Mouse (Mus musculus) liver, embryonic 11.5 days (tissue): Measurements from ENCODE around the gene Btg4. TPM values are rescaled to one million over a fixed set of nuclear protein-coding genes. Genes with fewer than 3 reads are reported as not detected.
"Not testable (repeated sequence)": the region's sequence is repeated elsewhere in the genome, so short reads cannot be mapped to it uniquely, and the experiment has no call there.

Source experiments
- ATAC-seq: fragments of 200-750 bp; cut with Nextera tagmentation; replicated peaks from 2 replicates; pipeline ENCODE4 v1.8.0; 2017; ENCODE audit warnings: moderate number of reproducible peaks, mild to moderate bottlenecking, moderate TSS enrichment, moderate library complexity; ENCODE audit not compliant: low FRiP score
- DNase-seq: peaks from one replicate; pipeline ENCODE4 v3.0.0-alpha.2; 2017; ENCODE audit warnings: low spot score
- H3K27ac ChIP-seq: fragments of 300-500 bp; sonication (generic); 2 replicates; pipeline ENCODE4 v1.5.1; 2014; ENCODE audit warnings: mild to moderate bottlenecking, low read depth, low read length, control low read depth
- H3K27me3 ChIP-seq: fragments of 300-500 bp; sonication (generic); replicated peaks from 2 replicates; pipeline ENCODE4 v1.6.1; 2014; ENCODE audit warnings: low read length, mixed read lengths; ENCODE audit not compliant: control insufficient read depth, insufficient read depth
- H3K36me3 ChIP-seq: fragments of 300-500 bp; sonication (generic); 2 replicates; pipeline ENCODE4 v1.6.1; 2014; ENCODE audit warnings: mild to moderate bottlenecking, low read length, moderate library complexity, mixed read lengths; ENCODE audit not compliant: control insufficient read depth, insufficient read depth
- H3K4me1 ChIP-seq: fragments of 300-500 bp; sonication (generic); replicated peaks from 2 replicates; pipeline ENCODE4 v1.6.1; 2014; ENCODE audit warnings: low read length, mixed read lengths; ENCODE audit not compliant: control insufficient read depth, insufficient read depth
- H3K4me2 ChIP-seq: fragments of 300-500 bp; sonication (generic); 2 replicates; pipeline ENCODE4 v1.6.1; 2014; ENCODE audit warnings: mild to moderate bottlenecking, control low read depth, moderate library complexity
- H3K4me3 ChIP-seq: fragments of 300-500 bp; sonication (generic); 2 replicates; pipeline ENCODE4 v1.5.1; 2014; ENCODE audit warnings: low read depth, low read length, control low read depth
- H3K9ac ChIP-seq: fragments of 300-500 bp; sonication (generic); 2 replicates; pipeline ENCODE4 v1.6.1; 2014; ENCODE audit warnings: low read depth, low read length, control low read depth
- H3K9me3 ChIP-seq: fragments of 300-500 bp; sonication (generic); 2 replicates; pipeline ENCODE4 v1.6.1; 2016; ENCODE audit warnings: low read length, inconsistent platforms, mixed read lengths; ENCODE audit not compliant: control insufficient read depth
- WGBS: fragments of 180-500 bp; shearing (Covaris S2); extraction: QIAGEN DNeasy Blood & Tissue Kit; methylation state at CpG from one replicate; pipeline ENCODE4 v1.1.7; 2014; 5-methylcytosine and 5-hydroxymethylcytosine counted together
- polyA plus RNA-seq: library from polyadenylated mRNA; unstranded; fragments of >200 nt; fragmentation: Nextera tagmentation; extraction: Ambion mirVana; gene quantifications from 2 replicates; pipeline ENCODE4 v1.2.1, GENCODE M21; 2014

The Btg4 gene
- polyA plus RNA-seq, 1 experiment from 2014 or later: not detected

- H3K9me3 ChIP-seq, H3K4me1 ChIP-seq, DNase-seq, H3K4me2 ChIP-seq, H3K9ac ChIP-seq, ATAC-seq, H3K27me3 ChIP-seq, H3K27ac ChIP-seq, H3K4me3 ChIP-seq, H3K36me3 ChIP-seq: not testable (repeated sequence)
- 70% methylated on average over 1 of the region's 1 CpGs for WGBS
These were observed 78.7 kb downstream of the Btg4 start for GRCm38 (mm10) chr9:51139401-51139800.

DNA sequence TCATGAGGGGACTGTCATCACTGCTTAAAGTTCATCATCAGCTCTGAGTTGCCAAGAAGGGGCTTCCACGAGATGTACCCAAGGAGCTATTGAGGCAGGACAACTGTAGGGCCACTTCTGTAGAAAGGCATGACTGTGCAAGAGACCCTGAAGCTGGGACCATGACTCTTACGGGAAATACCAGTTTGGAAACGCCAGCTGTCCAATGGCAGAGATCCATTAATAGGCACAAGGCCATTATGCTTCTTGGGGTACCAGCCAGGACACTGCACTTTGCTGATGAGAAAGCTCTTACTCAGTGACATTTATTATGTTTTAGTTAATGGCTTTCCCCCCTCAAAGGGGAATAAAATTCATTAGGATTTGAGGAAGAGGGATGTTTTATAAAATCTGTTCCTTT lies 80.0 kb downstream of the Btg4 start:
- ATAC-seq (no peak), DNase-seq (peak; percentile 7)
- Histone ChIP-seq H3K27me3 (no peaks in the 10 kb centered on the region), H3K36me3 (no peaks in the 10 kb centered on the region), H3K27ac (no peak overlapping the region), H3K9me3 (no peaks in the 10 kb centered on the region), H3K4me2 (no peak overlapping the region), H3K9ac (no peak overlapping the region), H3K4me3 (no peak overlapping the region), H3K4me1 (peaks cover 4% of the 10 kb centered on the region)
- WGBS: 77% methylated on average over 3 of the region's 3 CpGs

GRCm38 (mm10) chr9:51143437-51143836 lies 82.7 kb downstream of the Btg4 start:
- no peak for ATAC-seq
- WGBS: 89% methylated on average over 1 of the region's 1 CpGs
- H3K36me3 ChIP-seq: no peaks in the 10 kb centered on the region
- no peak for DNase-seq
- no peak overlapping the region for H3K27ac ChIP-seq
- no peaks in the 10 kb centered on the region for H3K4me1 ChIP-seq
- no peak overlapping the region for H3K4me3 ChIP-seq
- no peak overlapping the region for H3K4me2 ChIP-seq
- H3K9me3 ChIP-seq: no peaks in the 10 kb centered on the region
- no peak overlapping the region for H3K9ac ChIP-seq
- H3K27me3 ChIP-seq: no peaks in the 10 kb centered on the region

GRCm38 (mm10) chr9:51144218-51144617 lies 83.5 kb downstream of the Btg4 start:
- no peak overlapping the region for H3K4me3 ChIP-seq
- no peaks in the 10 kb centered on the region for H3K4me1 ChIP-seq
- no peaks in the 10 kb centered on the region for H3K9me3 ChIP-seq
- ATAC-seq (no peak), DNase-seq (no peak)
- H3K9ac ChIP-seq: no peak overlapping the region
- no peaks in the 10 kb centered on the region for H3K27me3 ChIP-seq
- no peak overlapping the region for H3K4me2 ChIP-seq
- WGBS: 69% methylated on average over 6 of the region's 6 CpGs
- no peaks in the 10 kb centered on the region for H3K36me3 ChIP-seq
- no peak overlapping the region for H3K27ac ChIP-seq

DNA sequence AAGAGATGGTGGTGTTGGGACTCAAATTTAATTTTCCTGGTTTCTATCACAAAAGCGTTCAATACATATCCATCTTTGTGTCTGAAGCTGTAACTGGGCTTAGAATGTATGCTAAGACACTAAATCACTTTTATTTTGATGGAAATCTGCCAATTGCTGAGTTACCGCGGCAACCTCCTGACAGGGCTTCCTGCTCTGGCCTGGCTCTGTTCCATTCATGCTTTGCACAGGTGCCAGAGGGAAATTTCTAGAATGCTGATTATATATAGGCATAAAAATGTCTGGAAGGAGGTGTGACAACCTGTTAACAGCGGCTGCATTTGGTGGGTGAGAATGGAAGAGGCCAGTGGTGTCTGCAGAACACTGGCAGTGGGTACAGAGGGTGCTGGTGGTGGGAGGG lies 85.8 kb downstream of the Btg4 start:
- DNase-seq: no peak
- Histone ChIP-seq H3K4me2 (no peak overlapping the region), H3K4me1 (no peaks in the 10 kb centered on the region), H3K36me3 (no peaks in the 10 kb centered on the region), H3K9me3 (no peaks in the 10 kb centered on the region), H3K27ac (no peak overlapping the region), H3K4me3 (no peak overlapping the region), H3K27me3 (no peaks in the 10 kb centered on the region), H3K9ac (no peak overlapping the region)
- no peak for ATAC-seq
- WGBS: 88% methylated on average over 4 of the region's 4 CpGs

- no peak overlapping the region for H3K9ac ChIP-seq
- H3K36me3 ChIP-seq: no peaks in the 10 kb centered on the region
- no peak for DNase-seq
- no peaks in the 10 kb centered on the region for H3K9me3 ChIP-seq
- H3K4me3 ChIP-seq: no peak overlapping the region
- ATAC-seq: no peak
- H3K4me1 ChIP-seq: no peaks in the 10 kb centered on the region
- H3K27ac ChIP-seq: no peak overlapping the region
- 82% methylated on average over 5 of the region's 5 CpGs for WGBS
- H3K4me2 ChIP-seq: no peak overlapping the region
- no peaks in the 10 kb centered on the region for H3K27me3 ChIP-seq
These were observed 86.6 kb downstream of the Btg4 start for GRCm38 (mm10) chr9:51147294-51147693.

DNA sequence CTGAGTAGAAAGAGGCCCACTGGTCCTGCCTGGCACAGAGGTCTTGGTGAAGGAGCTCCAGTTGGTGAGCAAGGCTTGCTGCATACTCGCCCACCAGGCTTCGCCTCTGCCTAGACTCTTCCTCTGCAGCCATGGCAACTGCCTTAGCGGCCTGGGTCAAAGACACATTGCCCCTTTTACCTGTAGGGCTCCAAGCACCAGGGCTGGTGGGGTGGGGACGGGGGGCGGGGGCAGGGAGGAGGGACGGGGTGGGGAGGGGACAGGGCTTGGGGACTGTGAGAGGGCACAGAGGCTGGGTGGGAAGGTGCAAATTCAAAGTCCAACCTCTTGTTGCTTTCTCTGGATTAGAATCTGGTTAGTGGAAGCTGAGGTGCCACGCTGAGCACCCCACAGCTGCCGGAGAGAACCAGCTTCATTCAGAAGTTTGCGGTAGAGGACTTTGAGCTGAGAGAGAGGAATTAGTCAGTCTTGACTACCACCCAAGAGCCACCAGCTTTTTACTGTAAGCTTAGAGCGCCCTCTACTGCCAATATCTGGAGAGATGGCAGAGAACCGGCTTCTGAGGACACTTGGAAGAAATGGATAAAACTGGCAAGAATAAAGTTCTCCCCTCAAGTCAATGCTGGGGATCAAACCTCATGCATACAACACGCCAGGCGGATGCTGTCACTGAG lies 91.5 kb downstream of the Btg4 start:
- H3K4me2 ChIP-seq: peak overlapping the region; percentile 34; the same call in 1 of the 2 replicates
- H3K27me3 ChIP-seq: no peaks in the 10 kb centered on the region
- no peak for ATAC-seq
- H3K9ac ChIP-seq: no peak overlapping the region
- 16% methylated on average over 12 of the region's 13 CpGs for WGBS
- no peaks in the 10 kb centered on the region for H3K9me3 ChIP-seq
- no peak overlapping the region for H3K4me3 ChIP-seq
- DNase-seq: peak; percentile 65
- H3K36me3 ChIP-seq: no peaks in the 10 kb centered on the region
- H3K27ac ChIP-seq: no peak overlapping the region
- H3K4me1 ChIP-seq: no peaks in the 10 kb centered on the region

- H3K4me2 ChIP-seq: no peak overlapping the region
- H3K9me3 ChIP-seq: no peaks in the 10 kb centered on the region
- H3K4me3 ChIP-seq: no peak overlapping the region
- peaks cover 5% of the 10 kb centered on the region for H3K27me3 ChIP-seq
- H3K27ac ChIP-seq: no peak overlapping the region
- ATAC-seq: no peak
- no peaks in the 10 kb centered on the region for H3K4me1 ChIP-seq
- no peaks in the 10 kb centered on the region for H3K36me3 ChIP-seq
- peak; percentile 55 for DNase-seq
- WGBS: 36% methylated on average over 4 of the region's 4 CpGs
- no peak overlapping the region for H3K9ac ChIP-seq
These were observed 101.2 kb downstream of the Btg4 start for GRCm38 (mm10) chr9:51161771-51162388.

GRCm38 (mm10) chr9:51163989-51164388 lies 103.3 kb downstream of the Btg4 start:
- WGBS: 82% methylated on average over 5 of the region's 5 CpGs
- no peak overlapping the region for H3K27ac ChIP-seq
- DNase-seq (no peak), ATAC-seq (no peak)
- H3K4me3 ChIP-seq: no peak overlapping the region
- H3K4me2 ChIP-seq: no peak overlapping the region
- H3K9me3 ChIP-seq: no peaks in the 10 kb centered on the region
- H3K27me3 ChIP-seq: peaks cover 5% of the 10 kb centered on the region
- no peak overlapping the region for H3K9ac ChIP-seq
- no peaks in the 10 kb centered on the region for H3K36me3 ChIP-seq
- no peaks in the 10 kb centered on the region for H3K4me1 ChIP-seq
